Mouse (Mus musculus): ENCODE measurements around the gene Rps19.
A peak's percentile ranks its signal among the peaks of the same experiment; 100 is the strongest.
"Not testable (repeated sequence)": the region's sequence is repeated elsewhere in the genome, so short reads cannot be mapped to it uniquely, and the experiment has no call there.

Rps19 gene

GRCm38 (mm10) chr7:24883896-24884692 is at the start of gene Rps19:
Gene Rps19 (plus strand): TSS chr7:24884371.
- DNase-seq (ENCODE audit: low read depth in 2 of 2, low spot score in 2 of 2), result peak; percentile 96 to 97

DNA sequence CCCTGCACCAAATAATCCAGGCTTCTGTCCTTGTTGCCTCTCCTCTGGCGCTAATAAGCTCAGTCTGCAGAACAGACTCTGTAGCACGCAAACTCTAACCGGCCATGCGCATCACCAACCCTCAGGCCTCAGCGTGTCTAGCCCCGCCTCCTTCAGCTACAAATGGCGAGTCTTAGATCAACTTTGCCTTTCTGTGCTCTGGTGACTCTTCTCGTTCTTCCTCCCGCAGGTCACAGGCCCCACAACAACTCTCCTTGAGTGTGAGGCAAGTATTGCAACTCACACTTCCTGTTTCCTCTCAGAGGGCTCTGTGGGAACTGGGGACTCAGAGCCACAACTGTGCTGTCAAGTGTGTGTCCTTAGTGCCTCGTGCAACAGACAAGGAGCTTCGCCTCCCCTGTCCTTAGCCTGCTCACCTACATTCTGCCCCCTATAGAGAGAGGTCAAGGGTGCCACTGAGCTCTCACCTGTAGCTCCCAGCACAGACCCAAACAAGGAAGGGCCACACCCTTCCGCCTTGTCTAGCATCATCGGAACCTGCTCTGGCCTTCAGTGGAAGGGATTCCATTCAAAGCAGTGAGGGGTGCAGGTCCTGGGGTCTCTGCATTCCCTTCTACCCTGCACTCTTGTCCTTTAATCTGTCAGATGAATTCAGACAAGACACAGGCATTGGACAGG is 45.3 kb upstream of the Rps19 start:
- peak in 1 of 2 experiments; percentile 13 for DNase-seq (ENCODE audit: low read depth in 2 of 2, low spot score in 2 of 2)

DNA sequence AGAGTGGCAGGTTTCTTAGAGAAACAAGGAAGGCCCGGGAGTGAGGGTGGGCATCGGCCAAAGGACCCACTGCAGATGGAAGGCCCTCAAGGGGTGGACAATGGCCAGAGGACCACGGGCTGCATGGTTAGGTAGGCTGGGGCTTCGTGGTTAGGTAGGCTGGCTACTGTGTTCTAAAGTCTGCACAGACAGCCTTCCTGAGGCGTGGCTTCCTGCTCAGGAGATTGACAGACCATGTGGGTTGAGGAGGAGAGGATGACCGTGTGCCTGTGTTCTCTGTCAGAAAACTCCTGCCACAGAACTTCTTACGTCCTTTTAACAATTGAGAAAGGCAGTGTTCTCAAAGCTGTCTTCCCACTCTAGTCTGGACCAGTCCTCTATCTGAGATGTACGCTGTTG is 44.8 kb upstream of the Rps19 start:
- peak in 1 of 2 experiments; percentile 5 for DNase-seq (ENCODE audit: low read depth in 2 of 2, low spot score in 2 of 2)

- DNase-seq (ENCODE audit: low read depth in 2 of 2, low spot score in 2 of 2), result no peak
Observed at GRCm38 (mm10) chr7:24840331-24840730, 43.8 kb upstream of the Rps19 start.

GRCm38 (mm10) chr7:24841009-24841408 is 43.2 kb upstream of the Rps19 start:
- no peak for DNase-seq (ENCODE audit: low read depth in 2 of 2, low spot score in 2 of 2)

DNA sequence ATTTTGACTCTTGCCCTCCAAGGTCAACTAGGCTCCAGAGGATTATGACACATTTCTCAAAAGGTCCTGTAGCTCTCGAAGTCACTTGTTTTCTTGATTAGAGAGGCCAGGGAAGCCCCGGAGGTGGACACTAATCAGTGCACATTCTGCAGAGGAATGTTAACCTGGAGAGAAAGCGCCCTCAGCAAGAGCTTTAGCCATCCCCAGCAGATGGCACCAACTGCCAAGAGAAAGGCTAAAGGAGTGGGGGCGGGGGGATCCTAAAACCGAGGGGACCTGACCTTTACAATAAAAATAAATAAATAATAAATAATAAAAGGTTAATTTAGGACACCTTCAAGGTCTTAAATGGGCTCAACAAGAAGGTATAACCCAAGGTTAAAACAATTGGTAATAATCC is 40.0 kb upstream of the Rps19 start:
- DNase-seq (ENCODE audit: low read depth in 2 of 2, low spot score in 2 of 2), result no peak

GRCm38 (mm10) chr7:24845181-24845580 is 39.0 kb upstream of the Rps19 start:
- no peak for DNase-seq (ENCODE audit: low read depth in 2 of 2, low spot score in 2 of 2)

DNA sequence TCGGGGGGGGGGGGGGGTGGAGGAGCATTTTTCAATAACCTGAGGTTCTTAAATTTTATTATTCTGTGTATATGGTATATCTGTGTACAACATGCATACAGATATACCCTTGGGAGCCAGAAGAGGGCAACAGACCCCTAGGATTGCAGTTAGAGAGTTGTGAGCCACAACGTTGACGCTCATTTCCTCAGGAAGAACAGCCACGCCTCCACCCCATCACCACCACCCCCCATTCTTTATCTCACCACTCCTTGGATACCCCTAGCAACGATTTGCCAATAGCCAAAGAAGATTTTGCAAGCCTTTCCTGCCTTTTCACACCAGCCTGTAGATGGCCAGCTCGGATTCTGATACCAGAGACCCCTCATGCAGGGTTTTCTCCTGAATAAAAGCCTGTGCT is 38.5 kb upstream of the Rps19 start:
- DNase-seq (ENCODE audit: low read depth in 2 of 2, low spot score in 2 of 2), result no peak

- DNase-seq (ENCODE audit: low read depth in 2 of 2, low spot score in 2 of 2), result not testable (repeated sequence)
Observed at GRCm38 (mm10) chr7:24846576-24846975, 37.6 kb upstream of the Rps19 start.

GRCm38 (mm10) chr7:24850162-24850561 is 34.0 kb upstream of the Rps19 start:
- DNase-seq (ENCODE audit: low read depth in 2 of 2, low spot score in 2 of 2), result no peak

GRCm38 (mm10) chr7:24850899-24851303 is 33.3 kb upstream of the Rps19 start:
- DNase-seq (ENCODE audit: low read depth in 2 of 2, low spot score in 2 of 2), result no peak

DNA sequence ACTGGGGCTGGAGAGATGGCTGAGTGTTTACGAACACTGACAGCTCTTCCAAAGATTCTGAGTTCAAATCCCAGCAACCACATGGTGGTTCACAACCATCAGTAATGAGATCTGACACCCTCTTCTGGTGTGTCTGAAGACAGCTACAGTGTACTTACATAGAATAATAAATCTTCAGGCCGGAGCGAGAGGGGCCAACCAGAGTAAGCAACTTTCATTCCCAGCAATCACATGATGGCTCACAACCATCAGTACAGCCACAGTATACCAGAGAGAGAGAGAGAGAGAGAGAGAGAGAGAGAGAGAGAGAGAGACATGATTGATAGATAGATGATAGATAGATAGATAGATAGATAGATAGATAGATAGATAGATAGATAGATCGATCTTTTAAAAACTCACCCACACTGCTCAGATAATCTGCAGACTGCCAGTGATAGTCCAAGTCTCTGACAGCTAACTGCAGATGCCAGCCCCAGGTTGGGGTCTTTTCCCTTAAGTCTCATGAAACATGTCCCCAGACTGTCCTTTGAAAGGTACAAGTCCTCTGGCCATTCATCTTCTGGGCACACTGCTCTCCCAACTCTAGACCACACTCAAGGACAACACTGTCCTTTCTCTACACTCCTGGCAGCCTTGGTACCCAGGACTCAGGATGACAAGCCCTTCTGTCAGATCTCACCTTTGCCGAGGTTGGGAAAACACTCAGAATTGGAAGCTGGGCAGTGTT is 32.4 kb upstream of the Rps19 start:
- no peak for DNase-seq (ENCODE audit: low read depth in 2 of 2, low spot score in 2 of 2)

DNA sequence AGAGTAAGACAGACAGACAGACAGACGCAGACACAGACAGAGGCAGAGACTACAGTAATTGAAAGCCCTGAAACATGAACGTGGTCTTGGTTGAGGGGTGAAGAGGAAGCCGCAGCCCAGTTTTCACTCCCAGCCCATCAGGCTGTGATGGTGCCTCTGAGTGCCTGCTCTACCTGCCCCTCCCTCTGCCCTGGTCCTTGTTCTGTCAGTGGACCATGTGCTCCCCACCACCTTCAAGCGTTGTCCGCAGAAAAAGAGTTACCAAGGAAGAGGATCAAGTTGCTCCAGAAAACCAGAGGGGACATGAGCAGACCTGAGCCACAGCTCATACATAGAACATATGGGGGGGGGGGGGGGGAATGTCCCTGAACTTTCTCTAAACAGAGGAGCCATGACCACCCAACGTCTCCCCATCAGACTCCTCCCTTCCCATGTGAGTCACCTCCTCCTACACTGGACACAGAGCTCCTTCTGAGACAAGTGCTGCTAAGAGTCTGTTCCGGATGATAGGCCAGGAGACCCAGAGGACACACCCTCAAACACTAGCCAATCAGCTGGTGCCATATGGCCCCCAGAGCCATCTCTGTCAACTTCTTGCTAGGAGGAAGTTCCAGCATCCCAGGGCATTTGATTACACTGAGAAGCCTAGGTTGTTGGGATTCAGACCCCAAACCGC is 31.5 kb upstream of the Rps19 start:
- no peak for DNase-seq (ENCODE audit: low read depth in 2 of 2, low spot score in 2 of 2)

GRCm38 (mm10) chr7:24853233-24853563 is 31.0 kb upstream of the Rps19 start:
- no peak for DNase-seq (ENCODE audit: low read depth in 2 of 2, low spot score in 2 of 2)

GRCm38 (mm10) chr7:24853695-24854094 is 30.5 kb upstream of the Rps19 start:
- DNase-seq (ENCODE audit: low read depth in 2 of 2, low spot score in 2 of 2), result no peak

DNA sequence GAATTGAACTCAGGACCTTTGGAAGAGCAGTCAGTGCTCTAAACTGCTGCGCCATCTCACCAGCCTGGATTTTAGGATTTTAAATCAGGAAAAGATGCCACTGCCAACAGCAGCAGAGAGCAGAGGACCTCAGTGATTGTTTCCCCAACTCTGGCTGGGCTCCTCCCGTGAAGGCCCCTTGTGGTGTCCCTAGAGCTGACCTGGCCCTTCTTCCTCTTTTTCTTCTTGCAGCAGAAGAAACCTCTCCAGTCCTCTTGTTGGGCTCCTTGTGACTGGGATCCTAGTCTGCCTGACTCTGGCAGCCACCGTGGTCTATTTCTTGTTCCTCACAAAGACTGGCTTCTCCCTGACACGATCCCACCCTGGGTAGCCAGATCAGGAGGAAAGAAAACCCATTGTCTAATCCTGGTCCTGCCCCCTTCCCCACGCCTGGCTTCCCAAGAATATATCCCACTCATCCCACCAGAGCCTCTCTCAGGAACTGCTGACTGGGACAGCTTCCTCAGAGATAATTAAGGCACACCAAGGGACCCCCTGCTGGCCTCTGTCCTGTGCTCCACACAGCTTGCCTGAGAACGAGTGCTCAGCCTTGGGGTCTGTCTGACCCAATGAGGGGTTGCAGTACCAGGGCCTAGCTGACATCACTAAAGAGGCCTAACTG is 27.6 kb upstream of the Rps19 start:
- no peak for DNase-seq (ENCODE audit: low read depth in 2 of 2, low spot score in 2 of 2)

DNA sequence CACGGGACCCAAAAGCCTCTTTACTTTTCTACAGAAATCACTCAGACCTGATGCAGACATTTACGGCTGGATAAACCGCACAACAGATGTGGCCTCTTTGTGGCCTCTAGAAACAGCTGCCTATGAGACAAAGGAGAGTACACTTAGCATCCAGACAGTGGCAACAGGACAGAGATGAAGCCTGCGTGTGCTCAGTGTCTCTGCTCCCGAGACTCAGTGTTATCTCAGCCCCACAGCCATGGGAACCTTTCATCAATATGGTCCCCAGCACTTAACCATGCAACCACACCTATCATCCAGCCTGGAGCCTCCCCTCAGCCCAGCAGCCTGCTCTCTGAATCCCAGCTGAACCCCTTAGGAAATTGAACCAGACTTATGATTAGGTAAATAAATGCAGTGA is 24.9 kb upstream of the Rps19 start:
- no peak for DNase-seq (ENCODE audit: low read depth in 2 of 2, low spot score in 2 of 2)

GRCm38 (mm10) chr7:24861913-24862312 is 22.3 kb upstream of the Rps19 start, which contains the start of gene Gm9844:
Gene Gm9844 (plus strand): TSS chr7:24862213.
- no peak for DNase-seq (ENCODE audit: low read depth in 2 of 2, low spot score in 2 of 2)

DNA sequence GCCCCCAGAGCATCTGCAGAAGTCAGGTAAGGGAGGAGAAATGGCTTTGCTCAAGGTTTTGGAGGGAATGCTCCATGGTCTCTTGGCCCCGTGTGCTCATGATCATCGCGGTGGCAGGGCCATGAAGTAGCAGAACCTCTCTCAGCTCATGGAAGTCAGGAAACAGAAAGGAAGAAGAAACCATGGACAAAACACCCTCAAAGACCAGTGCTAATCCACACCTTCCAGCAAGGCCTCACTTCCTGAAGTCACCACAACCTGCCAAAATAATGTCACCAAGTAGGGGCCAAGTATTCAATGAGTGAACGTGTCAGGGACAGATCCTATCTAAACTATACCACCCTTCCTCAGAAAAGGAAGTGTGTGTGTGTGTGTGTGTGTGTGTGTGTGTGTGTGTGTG is 21.3 kb upstream of the Rps19 start:
- DNase-seq (ENCODE audit: low read depth in 2 of 2, low spot score in 2 of 2), result no peak

DNA sequence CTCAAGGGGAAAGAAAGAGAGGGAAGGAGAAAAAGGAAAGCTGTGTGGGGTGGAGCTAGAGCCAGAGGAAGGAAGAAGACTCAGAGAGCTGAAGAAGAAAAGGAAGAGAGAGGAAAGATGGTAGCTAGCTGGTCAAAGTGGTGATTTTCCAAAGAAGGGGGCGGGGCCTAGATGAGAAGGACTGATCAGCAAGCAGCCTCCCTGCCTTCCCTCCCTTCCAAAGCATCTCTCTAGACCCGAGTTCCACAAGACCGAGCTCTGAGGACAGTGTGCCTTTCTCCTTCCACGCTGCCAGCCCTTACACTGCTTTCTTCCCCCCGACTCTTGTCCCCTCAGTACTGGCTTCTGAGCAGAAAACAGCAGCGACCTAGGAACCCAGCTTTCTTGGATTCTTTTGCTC is 20.0 kb upstream of the Rps19 start:
- DNase-seq (ENCODE audit: low read depth in 2 of 2, low spot score in 2 of 2), result no peak

DNA sequence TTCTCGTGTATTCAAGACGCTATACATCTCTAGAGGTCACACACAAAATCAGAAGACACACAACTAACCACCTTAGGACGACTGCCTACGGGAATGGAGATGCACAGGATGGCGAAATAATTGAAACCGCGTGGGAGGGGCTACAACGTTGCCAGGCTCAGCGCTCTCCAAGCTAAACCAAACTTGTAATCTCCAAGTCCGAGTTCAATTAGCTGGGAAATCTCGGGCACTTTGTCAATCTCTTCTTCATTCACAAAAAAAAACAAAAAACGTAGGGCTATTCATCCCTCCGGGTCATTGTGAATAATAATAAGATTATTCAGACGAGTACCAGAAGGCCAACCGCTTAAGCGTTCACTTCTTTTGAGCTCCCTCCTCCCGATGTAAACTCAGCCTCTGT is 15.1 kb upstream of the Rps19 start:
- DNase-seq (ENCODE audit: low read depth in 2 of 2, low spot score in 2 of 2), result no peak
